Mouse (Mus musculus): Measurements from ENCODE around the gene Ubl4b.

Gene Ubl4b

GRCm38 (mm10) chr3:107554842-107555241 lies at the start of gene Ubl4b:
Gene Ubl4b, minus strand, starts transcription at chr3:107555073.
- no peak for DNase-seq

- DNase-seq, result no peak
Measured at GRCm38 (mm10) chr3:107600127-107600526, 45.3 kb upstream of the Ubl4b start.

- no peak for DNase-seq
Measured at GRCm38 (mm10) chr3:107597586-107598389, 42.9 kb upstream of the Ubl4b start.

GRCm38 (mm10) chr3:107597134-107597533 lies 42.3 kb upstream of the Ubl4b start:
- no peak for DNase-seq

GRCm38 (mm10) chr3:107596559-107596958 lies 41.7 kb upstream of the Ubl4b start:
- DNase-seq, result no peak

- DNase-seq, result no peak
Measured at GRCm38 (mm10) chr3:107595938-107596461, 41.1 kb upstream of the Ubl4b start.

GRCm38 (mm10) chr3:107595264-107595937 lies 40.5 kb upstream of the Ubl4b start:
- no peak for DNase-seq

GRCm38 (mm10) chr3:107594662-107595263 lies 39.9 kb upstream of the Ubl4b start, which contains the start of gene Alx3:
Gene Alx3, plus strand, starts transcription at chr3:107595031.
- DNase-seq, result no peak

- DNase-seq, result no peak
Measured at GRCm38 (mm10) chr3:107593632-107594031, 38.8 kb upstream of the Ubl4b start.

GRCm38 (mm10) chr3:107591612-107592011 lies 36.7 kb upstream of the Ubl4b start:
- DNase-seq, result no peak

GRCm38 (mm10) chr3:107586504-107586903 lies 31.6 kb upstream of the Ubl4b start:
- no peak for DNase-seq

GRCm38 (mm10) chr3:107583893-107584292 lies 29.0 kb upstream of the Ubl4b start:
- no peak for DNase-seq

- no peak for DNase-seq
Measured at GRCm38 (mm10) chr3:107582875-107583767, 28.2 kb upstream of the Ubl4b start.

- DNase-seq, result no peak
Measured at GRCm38 (mm10) chr3:107582130-107582874, 27.4 kb upstream of the Ubl4b start.

GRCm38 (mm10) chr3:107581103-107582010 lies 26.5 kb upstream of the Ubl4b start:
- no peak for DNase-seq

- DNase-seq, result peak; percentile 78
Measured at GRCm38 (mm10) chr3:107579466-107579865, 24.6 kb upstream of the Ubl4b start.

- no peak for DNase-seq
Measured at GRCm38 (mm10) chr3:107577810-107578390, 23.0 kb upstream of the Ubl4b start.

- no peak for DNase-seq
Measured at GRCm38 (mm10) chr3:107576807-107577206, 21.9 kb upstream of the Ubl4b start.

GRCm38 (mm10) chr3:107571205-107571604 lies 16.3 kb upstream of the Ubl4b start:
- no peak for DNase-seq

- DNase-seq, result no peak
Measured at GRCm38 (mm10) chr3:107568721-107569120, 13.8 kb upstream of the Ubl4b start.

Data from lung, postnatal 10 days (tissue).